Mouse (Mus musculus): Measurements from ENCODE around the gene Mrps11. TPM values are rescaled to one million over a fixed set of nuclear protein-coding genes. Genes with fewer than 3 reads are reported as not detected.

Gene Mrps11
- polyA plus RNA-seq (2015; fragmentation: Nextera tagmentation; extraction: Ambion mirVana), result 64.9 and 68.3 TPM in 2 replicates

GRCm38 (mm10) chr7:78782639-78783581, at the start of gene Mrps11, which contains the start of gene Mrpl46:
Gene Mrps11, plus strand, starts transcription at chr7:78783119.
Gene Mrpl46, minus strand, starts transcription at chr7:78783531.
- Histone ChIP-seq H3K27me3 (no peaks in the 10 kb centered on the region), H3K36me3 (peaks cover 33% of the 10 kb centered on the region), H3K4me3 (peak within 1 kb of the TSS; percentile 89), H3K9me3 (no peaks in the 10 kb centered on the region), H3K4me2 (peak within 1 kb of the TSS; percentile 86), H3K4me1 (peaks cover 16% of the 10 kb centered on the region), H3K9ac (peak within 1 kb of the TSS; percentile 67), H3K27ac (peak within 1 kb of the TSS; percentile 71; the same call in 1 of the 2 replicates)
- WGBS, result under 1% methylated on average over 44 of the region's 44 CpGs
- peak; percentile 96 for ATAC-seq (ENCODE audit: insufficient number of reproducible peaks, low FRiP score, low TSS enrichment, low read depth)

- H3K9ac ChIP-seq, result no peak overlapping the region
- 0 out of 2 replicates have a peak, but pooled peaks cover 4% of the 10 kb centered on the region for H3K27me3 ChIP-seq
- H3K4me1 ChIP-seq, result no peaks in the 10 kb centered on the region
- no peak for ATAC-seq (ENCODE audit: insufficient number of reproducible peaks, low FRiP score, low TSS enrichment, low read depth)
- no peak overlapping the region for H3K4me3 ChIP-seq
- H3K36me3 ChIP-seq, result no peaks in the 10 kb centered on the region
- H3K9me3 ChIP-seq, result no peaks in the 10 kb centered on the region
- WGBS, result 92% methylated on average over 6 of the region's 6 CpGs
- no peak overlapping the region for H3K4me2 ChIP-seq
- H3K27ac ChIP-seq, result no peak overlapping the region
Measured at GRCm38 (mm10) chr7:78737196-78737595, 45.7 kb upstream of the Mrps11 start.

- WGBS, result 84% methylated on average over 5 of the region's 5 CpGs
- no peak within 1 kb of the TSS for H3K27ac ChIP-seq
Measured at GRCm38 (mm10) chr7:78737614-78738210, 45.2 kb upstream of the Mrps11 start, which contains the start of gene Ntrk3. Gene Ntrk3, minus strand, starts transcription at chr7:78738012.

GRCm38 (mm10) chr7:78739351-78740000, 43.4 kb upstream of the Mrps11 start:
- 64% methylated on average over 8 of the region's 8 CpGs for WGBS
- Histone ChIP-seq H3K9ac (no peak overlapping the region), H3K9me3 (no peaks in the 10 kb centered on the region), H3K4me3 (no peak overlapping the region), H3K27ac (no peak overlapping the region), H3K4me1 (no peaks in the 10 kb centered on the region), H3K36me3 (no peaks in the 10 kb centered on the region), H3K4me2 (no peak overlapping the region), H3K27me3 (no peaks in the 10 kb centered on the region)
- ATAC-seq (ENCODE audit: insufficient number of reproducible peaks, low FRiP score, low TSS enrichment, low read depth), result no peak

More at GRCm38 (mm10) chr7:78737614-78738210, 45.2 kb upstream of the Mrps11 start, which contains the start of gene Ntrk3:
- Histone ChIP-seq H3K36me3 (no peaks in the 10 kb centered on the region), H3K9ac (no peak within 1 kb of the TSS), H3K4me2 (no peak within 1 kb of the TSS), H3K9me3 (no peaks in the 10 kb centered on the region), H3K4me3 (no peak within 1 kb of the TSS), H3K4me1 (no peaks in the 10 kb centered on the region), H3K27me3 (0 out of 2 replicates have a peak, but pooled peaks cover 4% of the 10 kb centered on the region)
- ATAC-seq (ENCODE audit: insufficient number of reproducible peaks, low FRiP score, low TSS enrichment, low read depth), result no peak

GRCm38 (mm10) chr7:78743731-78744385, 39.1 kb upstream of the Mrps11 start:
- Histone ChIP-seq H3K4me3 (no peak overlapping the region), H3K27me3 (no peaks in the 10 kb centered on the region), H3K4me1 (no peaks in the 10 kb centered on the region), H3K36me3 (no peaks in the 10 kb centered on the region), H3K27ac (no peak overlapping the region), H3K9me3 (no peaks in the 10 kb centered on the region), H3K4me2 (no peak overlapping the region), H3K9ac (no peak overlapping the region)
- 78% methylated on average over 5 of the region's 5 CpGs for WGBS
- no peak for ATAC-seq (ENCODE audit: insufficient number of reproducible peaks, low FRiP score, low TSS enrichment, low read depth)

- no peak for ATAC-seq (ENCODE audit: insufficient number of reproducible peaks, low FRiP score, low TSS enrichment, low read depth)
- 78% methylated on average over 4 of the region's 4 CpGs for WGBS
- Histone ChIP-seq H3K4me3 (no peak overlapping the region), H3K4me1 (no peaks in the 10 kb centered on the region), H3K36me3 (no peaks in the 10 kb centered on the region), H3K27ac (no peak overlapping the region), H3K27me3 (no peaks in the 10 kb centered on the region), H3K9ac (no peak overlapping the region), H3K4me2 (no peak overlapping the region), H3K9me3 (no peaks in the 10 kb centered on the region)
Measured at GRCm38 (mm10) chr7:78752961-78753360, 30.0 kb upstream of the Mrps11 start.

- H3K36me3 ChIP-seq, result no peaks in the 10 kb centered on the region
- no peaks in the 10 kb centered on the region for H3K4me1 ChIP-seq
- H3K4me3 ChIP-seq, result no peak overlapping the region
- no peaks in the 10 kb centered on the region for H3K9me3 ChIP-seq
- H3K9ac ChIP-seq, result no peak overlapping the region
- H3K27me3 ChIP-seq, result no peaks in the 10 kb centered on the region
- no peak for ATAC-seq (ENCODE audit: insufficient number of reproducible peaks, low FRiP score, low TSS enrichment, low read depth)
- 63% methylated on average over 7 of the region's 7 CpGs for WGBS
- H3K27ac ChIP-seq, result no peak overlapping the region
- H3K4me2 ChIP-seq, result no peak overlapping the region
Measured at GRCm38 (mm10) chr7:78753752-78754457, 29.0 kb upstream of the Mrps11 start.

GRCm38 (mm10) chr7:78754458-78755000, 28.4 kb upstream of the Mrps11 start:
- Histone ChIP-seq H3K4me3 (no peak overlapping the region), H3K9me3 (no peaks in the 10 kb centered on the region), H3K4me1 (no peaks in the 10 kb centered on the region), H3K36me3 (no peaks in the 10 kb centered on the region), H3K4me2 (no peak overlapping the region), H3K9ac (no peak overlapping the region), H3K27ac (no peak overlapping the region), H3K27me3 (no peaks in the 10 kb centered on the region)
- no peak for ATAC-seq (ENCODE audit: insufficient number of reproducible peaks, low FRiP score, low TSS enrichment, low read depth)
- 59% methylated on average over 8 of the region's 8 CpGs for WGBS

- H3K4me3 ChIP-seq, result no peak overlapping the region
- H3K9ac ChIP-seq, result no peak overlapping the region
- peaks cover 5% of the 10 kb centered on the region; the same call in 1 of the 2 replicates for H3K27me3 ChIP-seq
- no peaks in the 10 kb centered on the region for H3K36me3 ChIP-seq
- no peaks in the 10 kb centered on the region for H3K9me3 ChIP-seq
- H3K27ac ChIP-seq, result no peak overlapping the region
- H3K4me2 ChIP-seq, result no peak overlapping the region
- no peak for ATAC-seq (ENCODE audit: insufficient number of reproducible peaks, low FRiP score, low TSS enrichment, low read depth)
- WGBS, result 86% methylated on average over 3 of the region's 3 CpGs
- H3K4me1 ChIP-seq, result no peaks in the 10 kb centered on the region
Measured at GRCm38 (mm10) chr7:78763801-78764200, 19.1 kb upstream of the Mrps11 start.

GRCm38 (mm10) chr7:78765215-78765631, 17.7 kb upstream of the Mrps11 start:
- peaks cover 5% of the 10 kb centered on the region; the same call in 1 of the 2 replicates for H3K27me3 ChIP-seq
- no peak overlapping the region for H3K9ac ChIP-seq
- H3K9me3 ChIP-seq, result no peaks in the 10 kb centered on the region
- H3K36me3 ChIP-seq, result no peaks in the 10 kb centered on the region
- H3K4me1 ChIP-seq, result no peaks in the 10 kb centered on the region
- WGBS, result 70% methylated on average over 5 of the region's 5 CpGs
- H3K4me3 ChIP-seq, result no peak overlapping the region
- H3K27ac ChIP-seq, result no peak overlapping the region
- no peak overlapping the region for H3K4me2 ChIP-seq
- no peak for ATAC-seq (ENCODE audit: insufficient number of reproducible peaks, low FRiP score, low TSS enrichment, low read depth)

Data from limb, embryonic 15.5 days (tissue).